Mouse (Mus musculus) mammary gland, adult 2 months (tissue): ENCODE results near the gene Srsy. TPM values are rescaled to one million over a fixed set of nuclear protein-coding genes. Genes with fewer than 3 reads are reported as not detected.

Source experiments
- polyA plus RNA-seq: library from polyadenylated mRNA; depleted of rRNA; stranded (reverse); fragments of >200 nt; gene quantifications from 2 replicates; pipeline ENCODE4 v1.2.3, GENCODE M21; 2012; ENCODE audit warnings: low replicate concordance; rRNA removed

Gene Srsy
- polyA plus RNA-seq: not detected in 2 replicates

GRCm38 (mm10) chrY:17937230-17937629 lies at the start of gene Srsy:
Gene Srsy, minus strand, starts transcription at chrY:17937330.

Other genes with a start within 250 kb of the Srsy start
- gene Gm21904, start 91.1 kb downstream of the Srsy start, polyA plus RNA-seq: not detected in 2 replicates
- gene Gm20772, start 62.6 kb downstream of the Srsy start, polyA plus RNA-seq: not detected in 2 replicates
- not detected in 2 replicates for gene Gm20831, start 62.6 kb downstream of the Srsy start, polyA plus RNA-seq
- not detected in 2 replicates for gene Gm21764, start 124.5 kb upstream of the Srsy start, polyA plus RNA-seq
- gene Ssty1, start 151.8 kb upstream of the Srsy start, polyA plus RNA-seq: not detected in 2 replicates